Mouse (Mus musculus): ENCODE results near the gene Gdf3. TPM values are rescaled to one million over a fixed set of nuclear protein-coding genes. Genes with fewer than 3 reads are reported as not detected.
"Not testable (repeated sequence)": the region's sequence is repeated elsewhere in the genome, so short reads cannot be mapped to it uniquely, and the experiment has no call there.

Gdf3 gene
- total RNA-seq, 2 experiments from 2014 or later, result not detected

DNA sequence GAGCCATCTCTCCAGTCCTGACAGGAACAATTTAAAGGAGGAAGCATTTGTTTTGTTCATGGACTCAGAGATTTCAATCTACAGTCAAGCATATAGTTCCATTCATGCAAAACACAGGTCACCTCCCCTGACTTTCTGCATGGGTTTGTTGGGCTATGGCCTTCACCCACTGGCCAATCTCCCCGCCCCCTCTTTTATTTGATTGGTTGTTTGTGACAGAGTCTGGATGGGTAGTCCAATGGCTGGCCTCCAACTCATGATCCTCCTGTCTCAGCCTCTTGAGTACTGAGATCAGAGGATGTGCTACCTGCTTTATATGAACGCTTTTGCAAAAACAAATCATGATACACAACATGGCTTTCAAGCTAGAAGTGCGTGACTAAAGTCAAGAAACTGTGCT lies 32.9 kb downstream of the Gdf3 start:
- DNase-seq (ENCODE audit: low spot score in 2 of 2), result no peak
- intact Hi-C loops (cut with DNase I), result no loop called here

GRCm38 (mm10) chr6:122575037-122575436 lies 34.9 kb downstream of the Gdf3 start:
- DNase-seq (ENCODE audit: low spot score in 2 of 2); intact Hi-C loops (cut with DNase I): not testable (repeated sequence)

GRCm38 (mm10) chr6:122571617-122571959 lies 38.3 kb downstream of the Gdf3 start:
- intact Hi-C loops (cut with DNase I), result no loop called here
- no peak for DNase-seq (ENCODE audit: low spot score in 2 of 2)

- intact Hi-C loops (cut with DNase I), result no loop called here
- no peak for DNase-seq (ENCODE audit: low spot score in 2 of 2)
Measured at GRCm38 (mm10) chr6:122570695-122571616, 38.9 kb downstream of the Gdf3 start.

DNA sequence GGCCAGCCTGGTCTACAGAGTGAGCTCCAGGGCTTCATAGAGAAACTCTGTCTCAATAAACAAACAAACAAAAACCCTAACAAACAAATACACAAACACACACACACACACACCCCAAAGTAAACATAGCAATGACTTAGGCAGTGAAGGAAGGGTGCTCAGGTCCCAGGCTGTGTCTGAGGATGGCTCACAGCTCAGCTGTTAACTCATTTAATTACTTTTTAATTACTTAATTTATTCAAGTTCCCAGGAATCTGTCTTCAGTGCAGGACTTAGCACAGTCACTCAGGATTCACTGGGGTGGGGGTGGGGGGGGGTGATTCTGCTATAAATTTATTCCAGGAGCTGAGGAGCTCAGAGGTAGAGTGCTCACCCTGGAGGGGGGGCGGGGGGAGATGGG lies 40.1 kb downstream of the Gdf3 start:
- intact Hi-C loops (cut with DNase I), result no loop called here
- DNase-seq (ENCODE audit: low spot score in 2 of 2), result no peak

DNA sequence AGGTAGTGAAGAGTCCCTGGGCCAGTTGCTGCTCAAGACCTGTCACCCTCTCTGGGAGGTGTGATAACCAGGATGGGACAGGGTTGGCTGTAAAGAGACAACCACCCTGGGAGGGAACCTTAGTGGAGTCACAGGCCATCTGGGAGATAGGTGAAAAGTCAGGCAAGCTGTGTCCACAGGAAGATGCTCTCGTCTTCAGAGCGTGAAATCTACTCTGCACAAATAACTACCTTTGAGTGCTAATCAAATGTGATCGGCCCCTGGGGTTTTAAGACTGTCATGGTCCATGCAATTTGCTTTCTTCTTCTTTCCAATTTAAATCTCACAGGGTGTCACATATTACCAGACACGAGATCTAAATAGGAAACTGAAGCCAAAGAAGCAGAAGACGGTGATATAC lies 40.8 kb downstream of the Gdf3 start:
- intact Hi-C loops (cut with DNase I), result no loop called here
- no peak for DNase-seq (ENCODE audit: low spot score in 2 of 2)

- DNase-seq (ENCODE audit: low spot score in 2 of 2), result no peak
- intact Hi-C loops (cut with DNase I), result no loop called here
Measured at GRCm38 (mm10) chr6:122565070-122565784, 44.7 kb downstream of the Gdf3 start.

DNA sequence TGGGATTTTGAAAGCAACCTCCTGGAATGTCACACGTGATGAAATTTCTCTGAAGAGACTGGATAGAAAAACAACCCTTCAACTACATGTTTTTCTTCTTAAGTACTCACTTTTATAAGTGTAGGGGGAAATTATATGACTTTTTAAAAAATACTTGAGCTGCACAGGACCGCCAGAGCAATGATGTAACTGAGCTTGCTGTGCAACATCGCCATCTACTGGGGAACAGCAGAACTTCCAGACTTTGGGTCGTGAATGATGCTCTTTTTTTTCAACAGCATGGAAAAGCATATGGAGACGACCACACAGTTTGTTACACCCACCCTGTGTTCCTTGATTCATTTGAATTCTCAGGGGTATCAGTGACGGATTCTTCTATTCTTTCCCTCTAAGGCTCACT lies 47.4 kb downstream of the Gdf3 start:
- intact Hi-C loops (cut with DNase I), result loop anchor here (5.0 kb wide), 2 partner anchors 65 to 160 kb away; partner anchors contain the start of gene Rimklb
- DNase-seq (ENCODE audit: low spot score in 2 of 2), result peak; percentile 33 to 65

DNA sequence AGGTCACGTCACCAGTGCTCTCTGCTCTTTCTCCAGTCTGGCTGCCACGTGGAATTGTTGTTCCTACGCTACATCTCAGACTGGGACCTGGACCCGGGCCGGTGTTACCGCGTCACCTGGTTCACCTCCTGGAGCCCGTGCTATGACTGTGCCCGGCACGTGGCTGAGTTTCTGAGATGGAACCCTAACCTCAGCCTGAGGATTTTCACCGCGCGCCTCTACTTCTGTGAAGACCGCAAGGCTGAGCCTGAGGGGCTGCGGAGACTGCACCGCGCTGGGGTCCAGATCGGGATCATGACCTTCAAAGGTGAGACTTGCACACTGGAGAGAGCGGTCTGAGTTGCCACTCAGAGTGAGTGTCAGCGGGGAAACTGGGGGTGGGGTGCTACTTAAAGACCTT lies 48.9 kb downstream of the Gdf3 start:
- intact Hi-C loops (cut with DNase I), result loop anchor here (5.0 kb wide), 2 partner anchors 64 to 159 kb away; partner anchors contain the start of gene Rimklb
- DNase-seq (ENCODE audit: low spot score in 2 of 2), result no peak

DNA sequence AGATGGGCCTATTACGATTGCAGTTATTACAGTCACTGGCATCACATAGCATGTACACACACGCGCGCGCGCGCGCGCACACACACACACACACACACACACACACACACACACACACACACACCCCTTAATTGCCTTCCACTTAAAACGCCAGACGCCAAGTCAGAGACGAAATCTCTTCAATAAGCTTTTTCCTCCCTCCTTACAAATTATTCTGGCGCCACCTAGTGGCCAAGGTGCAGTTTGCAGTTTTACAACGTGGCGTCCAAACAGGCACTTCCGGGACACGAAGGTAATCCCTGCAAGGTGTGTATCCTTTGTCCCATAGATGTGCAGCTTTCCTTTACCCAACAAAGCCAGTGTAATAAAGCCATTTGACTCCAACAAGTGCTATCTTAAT lies 49.5 kb downstream of the Gdf3 start:
- intact Hi-C loops (cut with DNase I), result loop anchor here (5.0 kb wide), 2 partner anchors 63 to 158 kb away; partner anchors contain the start of gene Rimklb
- peak; percentile 47 to 72 for DNase-seq (ENCODE audit: low spot score in 2 of 2)

- peak; percentile 44 to 67 for DNase-seq (ENCODE audit: low spot score in 2 of 2)
- intact Hi-C loops (cut with DNase I), result no loop called here
Measured at GRCm38 (mm10) chr6:122556959-122557561, 52.8 kb downstream of the Gdf3 start.

Other genes with a start within 250 kb of the Gdf3 start
- 10 to 100 TPM; 73.0 to 92.4 TPM for gene Rimklb, start 111.3 kb downstream of the Gdf3 start, total RNA-seq (2021)
- gene Mfap5, start 104.2 kb downstream of the Gdf3 start, total RNA-seq (2021), result not detected
- not detected for gene Aicda, start 56.3 kb downstream of the Gdf3 start, total RNA-seq (2021)
- gene Apobec1, start 7.6 kb downstream of the Gdf3 start, total RNA-seq (2021), result 1 to 10 TPM in 1 of 2 experiments, under 1 TPM in 1; 0.79 to 2.3 TPM
- not detected for gene Dppa3, start 16.3 kb upstream of the Gdf3 start, total RNA-seq (2021)
- not detected for gene Nanog, start 97.4 kb upstream of the Gdf3 start, total RNA-seq (2021)
- 100 to 1,000 TPM; 125 to 138 TPM for gene Slc2a3, start 191.6 kb upstream of the Gdf3 start, total RNA-seq (2021)
- 10 to 100 TPM; 28.8 to 30.3 TPM for gene Foxj2, start 209.8 kb upstream of the Gdf3 start, total RNA-seq (2021)
- under 1 TPM; 0.64 to 0.88 TPM for gene C3ar1, start 246.1 kb upstream of the Gdf3 start, total RNA-seq (2021)